Mouse (Mus musculus) urinary bladder, postnatal 10 days (tissue): ENCODE measurements around the gene St6galnac5.

ENCODE experiments used
- DNase-seq: peaks from one replicate; pipeline ENCODE4 v3.0.0; 2022; ENCODE audit warnings: low spot score

St6galnac5 gene

DNA sequence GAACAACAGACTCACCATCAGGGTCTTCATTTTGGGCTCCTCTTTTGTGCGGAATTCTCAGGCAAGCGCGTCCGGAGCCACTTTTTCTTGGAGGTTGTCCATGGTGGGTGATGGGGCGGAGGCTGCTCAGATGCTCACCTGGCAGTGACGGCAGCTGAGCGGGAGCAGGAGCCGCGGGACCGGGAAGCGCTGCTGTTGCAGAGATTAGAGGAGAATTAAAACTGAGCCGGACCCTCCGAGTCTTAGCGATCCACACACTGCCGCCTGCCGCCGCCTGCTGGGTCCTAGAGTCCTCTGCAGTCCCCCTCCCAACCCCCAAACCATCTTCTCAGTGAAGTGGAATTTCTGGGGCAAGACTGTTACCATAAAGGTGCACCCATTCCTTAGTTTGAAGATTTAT, at the start of gene St6galnac5:
Gene St6galnac5 (minus strand): TSS at position 259 of the 400 bp plus-strand sequence.
- DNase-seq: no peak

DNA sequence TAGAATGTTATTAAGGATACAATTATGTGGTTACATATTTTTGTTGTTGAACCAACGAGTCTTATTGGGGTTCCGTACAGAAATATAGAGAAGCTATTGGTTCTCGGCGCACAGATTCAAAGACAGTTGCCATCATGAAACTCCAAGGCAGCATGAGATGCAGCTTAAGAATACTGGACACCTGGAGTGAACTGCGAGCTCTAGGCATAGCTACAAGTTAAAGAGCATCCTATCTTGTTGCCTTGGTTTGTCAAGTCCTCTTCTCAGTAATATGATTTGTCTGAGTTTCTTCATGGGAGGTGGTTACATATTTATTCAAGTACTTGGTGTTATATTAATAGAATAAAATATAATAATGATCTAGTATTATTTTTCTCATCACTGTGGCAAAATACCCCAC, 48.7 kb upstream of the St6galnac5 start:
- DNase-seq: no peak

DNA sequence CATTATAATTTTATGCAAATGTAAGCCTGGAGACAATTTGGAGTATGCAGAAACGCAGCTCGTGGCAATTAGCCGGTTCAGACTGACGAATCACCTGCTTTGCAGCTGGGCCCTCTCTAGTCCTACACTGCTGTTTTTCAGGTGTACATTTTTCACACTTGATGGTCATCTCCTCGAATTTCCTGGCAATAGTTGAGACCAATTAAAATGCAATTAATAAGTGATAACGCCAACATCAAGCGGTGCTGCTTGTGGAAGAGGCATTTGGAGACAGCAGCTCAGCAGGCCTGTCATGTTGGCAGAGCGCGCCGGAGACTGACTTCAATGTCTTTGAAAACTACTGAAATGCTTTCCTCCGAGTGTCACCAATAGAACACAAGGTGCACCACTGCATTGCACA, 42.0 kb upstream of the St6galnac5 start:
- no peak for DNase-seq

DNA sequence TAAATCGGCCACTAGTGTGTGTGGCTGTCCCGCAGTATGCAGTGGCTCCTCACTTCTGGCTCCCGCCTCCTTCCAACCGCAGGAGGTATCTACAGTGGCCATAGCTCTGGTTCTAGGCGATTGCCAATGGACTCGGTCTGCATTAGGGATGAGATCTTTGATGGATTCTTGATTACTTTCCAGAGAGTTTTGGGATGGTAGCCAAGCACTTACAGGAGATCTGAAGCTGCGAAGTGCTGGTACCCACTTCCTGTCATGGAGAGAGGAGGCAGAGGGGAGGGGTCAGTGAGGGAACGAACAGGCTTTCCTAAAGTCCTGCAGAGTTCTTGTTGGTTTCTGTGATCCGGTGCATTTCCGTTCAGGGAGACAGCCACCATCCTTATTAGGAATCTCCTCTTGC, 36.0 kb upstream of the St6galnac5 start:
- DNase-seq: no peak

DNA sequence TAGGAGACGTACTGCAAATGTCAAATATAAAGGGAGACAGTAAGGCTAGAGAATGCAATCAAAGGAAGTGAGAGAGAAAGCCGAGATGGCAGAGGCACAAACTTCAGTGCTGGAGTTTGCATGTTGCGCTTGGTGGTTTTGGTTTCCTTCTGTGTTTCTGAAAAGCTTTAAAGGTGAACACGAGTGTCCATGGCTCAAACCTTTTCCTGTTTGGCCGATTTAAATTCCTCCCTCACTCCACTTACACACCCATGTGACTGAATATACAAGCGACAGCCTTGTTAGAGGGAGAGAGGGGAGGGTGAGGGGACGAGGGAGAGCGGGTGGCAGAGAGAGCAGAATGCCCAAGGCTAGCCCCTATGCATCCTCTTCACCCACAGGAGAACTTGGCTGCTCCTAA, 34.3 kb upstream of the St6galnac5 start:
- DNase-seq: no peak

DNA sequence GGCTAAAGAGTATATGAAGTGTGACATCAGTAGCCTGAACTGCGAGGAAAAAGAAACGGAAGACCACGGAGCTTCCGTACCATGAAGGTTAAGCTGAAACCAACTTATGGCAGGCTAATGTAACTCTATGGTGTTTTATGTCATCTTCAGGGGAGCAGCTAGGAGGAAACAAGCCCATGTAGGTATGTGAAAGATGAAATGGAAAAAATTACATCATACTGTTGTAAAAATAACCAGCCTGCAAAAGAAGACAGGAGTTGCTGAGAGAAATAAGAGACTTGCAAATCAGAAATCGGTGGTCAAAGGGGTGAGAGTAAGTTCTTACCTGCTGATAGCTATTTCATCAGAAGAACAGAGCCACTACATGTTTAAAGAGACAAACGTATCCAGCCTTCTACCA, 24.8 kb upstream of the St6galnac5 start:
- DNase-seq: no peak

DNA sequence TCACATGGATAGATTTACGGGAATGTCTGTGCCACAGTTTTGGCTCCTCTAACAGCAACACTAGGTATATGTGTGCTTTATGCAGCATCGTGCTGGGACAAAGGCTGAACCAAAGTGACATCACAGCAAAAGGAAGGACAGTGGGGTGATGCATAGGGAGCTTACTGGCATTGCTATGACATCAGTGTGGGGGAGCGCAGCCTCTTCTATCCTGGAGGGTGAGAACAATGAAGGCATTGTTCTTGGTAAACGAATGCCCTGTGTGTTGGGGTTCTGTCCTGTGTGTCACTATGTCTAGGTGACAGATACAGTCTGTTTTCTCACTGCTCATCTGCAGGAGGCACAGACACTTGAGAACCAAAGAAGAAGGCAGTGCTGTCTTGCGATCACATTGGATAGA, 16.9 kb upstream of the St6galnac5 start:
- no peak for DNase-seq

DNA sequence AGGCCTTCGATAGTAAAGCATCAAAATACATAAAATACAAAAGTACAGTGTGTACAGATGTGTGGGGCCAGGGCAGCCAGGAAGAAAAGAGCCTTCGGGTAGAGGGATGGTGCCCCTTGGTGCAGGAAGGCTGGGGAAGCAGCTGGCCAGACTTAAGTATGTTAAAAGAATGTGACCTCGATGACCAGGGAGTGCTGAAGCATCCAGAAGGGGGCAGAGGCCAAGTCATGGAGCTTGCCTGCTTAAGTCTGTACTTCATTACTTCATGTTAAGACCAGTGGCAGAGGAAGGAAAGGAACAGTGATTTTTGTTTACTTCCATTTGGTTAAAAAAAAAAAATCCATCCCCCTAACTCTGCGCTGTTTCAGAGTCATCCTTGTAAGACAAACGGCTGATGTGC, 16.1 kb upstream of the St6galnac5 start:
- no peak for DNase-seq

DNA sequence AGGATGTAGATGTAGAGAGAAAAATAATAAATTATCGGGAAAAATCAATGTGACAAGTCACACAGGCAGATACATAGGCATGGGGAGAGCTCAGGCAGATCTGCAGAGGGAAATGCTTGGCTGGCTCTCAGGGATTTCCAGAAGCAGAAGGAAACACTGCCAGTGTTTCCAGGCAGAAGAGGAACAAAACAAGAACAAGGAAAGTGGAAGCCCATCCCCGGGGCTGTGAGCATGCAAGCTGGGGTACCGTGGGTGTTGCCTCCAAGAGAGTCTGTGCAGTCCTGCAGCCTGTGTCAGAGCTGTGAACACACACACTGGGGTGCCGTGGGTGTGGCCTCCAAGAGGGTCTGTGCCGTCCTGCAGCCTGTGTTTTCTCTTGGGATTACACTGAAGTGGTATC, 11.6 kb upstream of the St6galnac5 start:
- DNase-seq: no peak

DNA sequence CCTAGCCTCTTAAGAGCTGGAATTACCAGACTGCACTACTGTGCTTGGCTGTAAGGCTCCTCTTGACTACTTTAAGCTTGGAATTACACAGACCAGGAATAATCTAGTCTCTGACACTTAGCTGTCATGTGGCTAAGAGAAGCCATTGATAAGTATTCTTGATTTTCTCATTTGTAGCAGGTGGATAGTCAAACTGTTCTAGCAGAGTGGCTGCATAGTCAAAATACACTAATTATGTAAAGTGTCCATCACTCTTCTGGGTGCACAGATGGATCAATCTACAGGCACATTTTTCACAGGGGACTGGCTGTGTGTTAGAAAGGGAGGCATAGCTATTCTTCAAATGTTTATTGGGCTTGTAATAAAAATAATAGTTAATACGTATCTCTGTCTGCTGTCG, 8.7 kb upstream of the St6galnac5 start:
- no peak for DNase-seq

DNA sequence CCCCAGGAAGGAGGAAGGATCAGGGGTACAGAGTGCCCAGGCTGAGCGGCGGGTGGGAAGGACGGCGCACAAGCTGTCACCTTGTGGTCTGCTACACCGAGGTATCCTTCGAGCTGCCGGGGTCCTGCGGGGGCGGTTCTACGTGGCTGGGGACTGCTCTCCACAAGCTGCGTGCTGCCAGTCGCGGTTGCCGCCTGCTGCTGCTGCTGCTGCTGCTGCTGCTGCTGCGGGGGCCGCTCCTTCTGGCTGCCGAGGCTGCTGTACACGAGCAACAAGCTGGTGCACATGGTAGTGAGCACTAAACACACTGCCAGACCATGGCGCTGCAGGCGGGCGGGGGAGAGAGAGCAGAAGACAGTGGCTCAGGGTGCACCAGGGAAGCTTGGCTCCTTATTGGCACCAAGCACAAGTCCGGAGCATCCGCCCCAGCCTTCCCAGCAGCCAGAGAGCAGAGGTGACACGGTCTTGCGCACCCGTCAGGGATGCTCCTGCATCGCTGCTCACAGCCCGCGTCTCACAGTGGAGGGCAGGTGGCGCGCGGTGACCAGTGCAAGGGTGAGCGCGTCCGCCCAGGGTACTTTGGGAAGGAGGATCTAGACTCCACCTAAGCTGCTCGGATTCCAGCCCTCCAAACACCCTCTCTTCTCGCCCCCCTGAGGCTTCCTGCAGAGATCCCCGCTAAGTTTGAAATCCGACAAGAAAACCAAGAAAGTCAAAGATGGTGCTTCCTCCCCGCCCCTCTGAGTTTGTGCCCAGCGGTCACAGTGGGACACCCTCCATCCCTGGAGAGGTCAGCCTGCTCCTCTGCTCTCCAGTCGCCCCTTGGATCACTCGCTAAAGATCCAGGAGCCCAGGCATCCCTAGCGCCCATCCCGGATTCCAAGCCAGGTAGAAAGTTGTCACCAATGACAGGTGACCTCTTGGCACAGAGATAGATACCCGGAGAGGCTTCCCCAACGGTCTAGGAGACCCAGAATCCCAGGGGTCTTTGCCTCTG, 770 bp downstream of the St6galnac5 start:
- no peak for DNase-seq

DNA sequence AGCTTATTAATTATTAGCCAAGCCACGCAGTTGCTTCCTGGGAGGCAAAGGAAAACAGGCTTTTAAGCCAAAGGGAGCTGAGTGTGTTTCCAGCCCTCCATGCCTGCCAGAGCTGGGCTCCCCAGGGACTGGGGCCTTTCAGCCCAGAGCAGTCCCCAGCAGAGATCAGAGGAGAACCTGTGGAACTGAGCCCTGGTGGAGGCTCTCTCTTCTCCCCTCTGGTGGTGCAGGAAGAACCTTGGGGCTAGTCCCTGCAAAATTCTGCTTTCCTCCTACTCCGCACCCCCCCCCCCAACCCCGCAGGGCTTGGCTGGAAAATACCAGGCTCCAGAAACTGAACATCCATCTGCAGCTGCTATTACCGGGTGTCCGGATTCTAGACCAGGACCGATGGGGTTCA, 1.6 kb downstream of the St6galnac5 start:
- no peak for DNase-seq

DNA sequence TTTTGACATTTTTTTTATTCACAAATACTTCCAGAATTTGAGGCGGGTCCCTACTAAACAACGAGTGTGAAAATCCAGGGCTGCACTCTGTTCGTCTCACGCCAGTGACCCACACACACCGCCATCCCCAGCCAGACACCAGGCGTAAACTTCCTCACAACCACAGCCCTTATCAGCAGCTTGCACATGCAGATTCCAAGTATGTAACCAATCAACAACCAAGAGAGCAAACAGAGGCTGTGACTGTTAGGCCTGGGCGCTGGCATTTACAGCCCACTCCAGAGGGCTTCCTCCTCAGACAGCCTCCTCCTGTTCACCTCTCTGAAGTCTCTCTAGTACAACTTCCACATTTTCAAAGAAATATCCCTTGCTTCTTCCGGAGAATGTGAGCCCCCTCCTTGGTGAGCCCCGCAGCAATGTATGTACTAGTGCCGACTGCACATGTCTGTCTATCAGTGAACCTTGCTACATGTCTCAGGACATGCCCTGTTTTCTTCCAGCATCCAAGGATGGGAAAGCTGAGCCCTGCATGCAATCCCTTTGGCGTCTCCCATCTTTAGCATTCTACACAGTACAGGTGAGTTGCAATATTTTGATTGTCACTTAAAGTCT, 2.5 kb downstream of the St6galnac5 start:
- DNase-seq: no peak

DNA sequence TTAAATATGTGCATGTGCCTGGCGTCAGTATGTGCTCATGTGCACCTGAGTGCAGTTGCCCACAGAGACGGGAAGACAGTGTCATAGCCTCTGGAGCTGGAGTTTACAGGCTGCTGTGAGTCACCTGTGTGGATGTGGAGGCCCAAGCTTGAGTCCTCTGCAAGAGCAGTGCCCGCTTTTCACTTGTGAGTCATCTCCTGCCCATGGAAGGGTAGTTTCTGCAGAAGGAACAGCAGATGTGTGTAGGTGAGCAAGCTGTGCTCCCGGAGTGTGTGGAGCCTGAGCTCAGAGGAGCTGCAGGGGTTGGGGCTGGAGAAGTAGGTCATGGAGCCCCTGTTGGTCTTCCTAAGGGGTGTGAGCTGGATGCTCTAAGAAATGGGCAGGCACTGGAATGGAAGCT, 10.7 kb downstream of the St6galnac5 start:
- no peak for DNase-seq

DNA sequence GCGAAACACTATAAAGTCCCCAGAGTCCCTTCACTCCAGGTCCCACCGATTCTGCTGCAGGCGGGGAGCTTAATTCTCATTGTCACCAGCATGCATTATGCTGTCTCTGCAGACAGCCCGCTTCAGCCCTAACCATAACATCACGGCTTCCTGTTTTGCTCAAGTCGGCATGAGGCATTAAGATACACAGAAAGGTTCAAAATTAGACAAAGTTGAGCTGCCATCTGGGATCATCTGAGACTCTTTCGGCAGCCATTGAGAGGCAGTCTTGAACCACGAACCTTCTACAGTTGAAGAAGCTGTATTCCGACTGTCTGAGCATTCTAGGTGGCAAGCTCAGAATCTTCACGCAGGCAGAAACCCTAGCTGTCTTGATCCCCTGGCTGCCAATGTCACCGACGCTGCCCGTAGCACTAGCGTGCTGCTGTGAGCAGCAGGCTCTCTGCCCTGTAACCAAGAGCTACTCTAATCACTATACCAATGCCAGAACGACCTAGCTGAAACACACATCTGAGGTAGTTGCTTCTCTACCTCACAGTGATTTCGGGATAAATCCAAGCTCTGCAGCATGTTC, 12.2 kb downstream of the St6galnac5 start:
- DNase-seq: no peak

DNA sequence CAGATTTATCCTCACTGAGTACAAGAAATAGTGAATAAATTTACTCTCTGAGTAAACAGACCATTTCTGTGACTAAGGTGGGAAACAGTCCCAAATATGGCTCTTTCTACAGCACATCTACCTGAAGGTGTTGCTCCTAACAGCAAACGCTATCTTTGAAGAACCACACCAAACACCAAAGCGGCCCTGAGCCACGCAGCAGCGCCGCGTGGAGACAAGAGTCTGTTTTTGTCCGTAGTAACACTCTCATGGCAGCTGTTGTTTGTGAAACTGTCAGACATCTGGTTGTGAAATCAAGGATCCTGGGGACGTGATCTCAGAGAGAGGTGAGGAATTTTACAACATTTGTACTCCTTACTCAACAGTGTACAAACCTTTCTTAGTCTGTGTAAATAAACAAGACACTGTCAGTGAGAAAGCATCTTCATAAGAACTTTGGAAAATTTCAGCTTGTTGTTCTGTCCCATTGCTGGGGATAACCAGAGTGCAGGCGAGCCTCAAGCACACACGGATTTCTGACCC, 20.1 kb downstream of the St6galnac5 start:
- DNase-seq: no peak

DNA sequence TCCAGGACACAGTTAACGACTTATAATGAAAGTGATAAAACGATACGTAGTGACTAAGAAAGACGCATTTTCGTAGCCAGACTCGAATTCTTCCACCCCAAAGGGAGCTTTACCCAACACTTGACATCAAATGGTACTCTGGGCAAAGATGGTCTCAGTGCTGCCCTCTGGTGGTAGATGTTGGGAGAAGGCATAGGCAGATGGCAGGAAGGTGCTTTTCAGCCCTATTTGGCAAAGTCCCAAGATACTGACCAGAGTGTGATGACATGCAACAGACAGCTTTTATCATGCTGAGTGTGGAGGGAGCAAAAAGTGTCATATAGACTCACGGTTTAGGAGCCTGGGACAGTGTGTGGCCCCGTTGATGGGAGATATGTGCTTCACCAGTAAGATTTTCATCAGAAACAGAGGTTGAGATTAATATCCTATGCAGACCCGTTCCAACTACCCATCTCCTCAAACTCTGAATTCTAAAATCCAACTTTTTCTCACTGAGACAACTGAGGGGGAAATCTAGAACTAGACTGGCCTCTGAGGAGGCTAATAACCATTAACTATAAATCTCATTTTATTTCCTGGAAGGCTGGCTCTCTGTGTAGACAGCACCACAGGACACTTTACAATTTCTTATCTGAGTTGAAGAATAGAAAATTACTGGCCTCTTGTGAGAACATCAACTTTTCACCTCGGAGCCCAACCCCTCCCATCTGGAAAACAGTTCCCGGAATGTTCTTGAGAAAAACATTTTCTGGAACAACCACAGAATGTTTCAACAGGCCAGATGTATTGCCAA, 23.5 kb downstream of the St6galnac5 start:
- no peak for DNase-seq

DNA sequence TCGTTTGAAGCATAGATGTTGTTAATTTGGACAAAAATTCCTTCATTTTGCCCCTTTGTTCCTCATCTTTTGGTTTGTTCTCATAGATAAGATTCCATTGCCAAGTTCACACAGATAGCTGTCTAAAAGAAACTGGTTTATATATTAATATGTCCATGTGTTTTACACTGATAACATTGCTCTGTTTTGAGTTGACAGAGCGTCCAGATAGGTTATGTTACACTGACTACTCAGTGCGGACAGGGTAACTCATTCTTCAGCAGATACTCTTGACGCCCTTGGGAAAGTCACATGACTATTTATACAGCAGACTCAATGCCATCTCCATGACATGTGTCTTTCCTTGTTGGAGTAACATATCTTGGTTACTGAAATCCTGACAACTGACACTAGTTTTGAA, 25.3 kb downstream of the St6galnac5 start:
- DNase-seq: no peak

DNA sequence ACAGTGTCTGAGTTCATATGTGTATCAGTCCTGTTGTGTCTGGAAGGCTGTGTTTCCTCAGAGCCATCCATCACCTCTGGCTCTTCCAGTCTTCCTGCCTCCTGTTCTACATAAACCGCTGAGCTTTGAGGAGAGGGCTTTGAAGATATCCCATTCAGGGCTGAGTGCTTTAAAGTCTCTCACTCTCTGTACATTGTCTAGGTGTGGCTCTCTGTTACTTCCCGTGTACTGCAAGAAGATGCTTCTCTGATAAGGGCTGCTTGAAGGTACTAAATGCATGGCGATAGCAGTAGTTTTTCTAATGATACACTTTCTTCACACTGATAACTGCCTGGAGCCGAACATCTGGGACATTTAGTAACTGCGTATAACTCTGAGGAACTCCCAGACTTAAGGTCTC, 26.0 kb downstream of the St6galnac5 start:
- no peak for DNase-seq

DNA sequence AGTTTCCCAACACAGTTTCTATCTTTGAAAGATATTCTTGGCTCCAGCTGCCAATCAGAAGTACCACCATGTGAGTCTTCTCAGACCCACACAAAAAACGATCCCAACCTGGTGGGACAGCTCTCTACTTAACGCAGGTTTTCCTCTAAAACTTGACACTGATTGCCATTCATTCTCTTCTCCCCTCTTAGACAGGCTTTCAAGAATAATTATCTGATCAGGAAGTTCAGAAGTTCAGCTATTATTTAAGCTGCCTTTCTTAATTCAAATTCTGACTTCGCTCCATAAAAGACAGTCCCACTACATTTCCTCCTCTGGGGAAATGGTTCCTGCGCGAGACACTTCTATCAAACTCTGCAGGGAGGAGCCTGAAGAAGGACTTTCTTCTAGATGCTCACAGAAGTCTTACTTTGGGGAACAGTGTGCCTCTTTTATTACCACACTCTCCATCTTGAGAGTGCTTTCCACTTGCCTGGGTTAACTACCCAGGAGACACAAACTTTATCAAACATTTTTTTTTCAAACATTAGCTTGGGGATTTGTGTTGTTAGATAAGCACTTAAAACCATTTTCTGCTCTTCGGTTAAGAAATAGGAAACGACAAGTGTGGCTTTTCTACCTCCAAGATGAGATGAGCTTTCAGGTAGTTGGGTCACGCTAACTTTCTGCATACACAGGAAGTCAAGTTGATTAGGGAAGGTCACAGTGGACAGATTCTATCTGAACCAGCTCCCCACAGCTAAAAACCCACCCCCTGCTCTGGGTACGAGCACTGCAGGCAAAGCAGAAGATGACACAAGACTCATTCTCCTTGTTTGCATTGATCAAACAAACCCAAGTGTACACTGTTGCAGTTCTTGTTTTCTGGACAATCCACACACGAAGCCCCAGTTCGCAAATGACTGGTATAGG, 30.2 kb downstream of the St6galnac5 start:
- DNase-seq: no peak

DNA sequence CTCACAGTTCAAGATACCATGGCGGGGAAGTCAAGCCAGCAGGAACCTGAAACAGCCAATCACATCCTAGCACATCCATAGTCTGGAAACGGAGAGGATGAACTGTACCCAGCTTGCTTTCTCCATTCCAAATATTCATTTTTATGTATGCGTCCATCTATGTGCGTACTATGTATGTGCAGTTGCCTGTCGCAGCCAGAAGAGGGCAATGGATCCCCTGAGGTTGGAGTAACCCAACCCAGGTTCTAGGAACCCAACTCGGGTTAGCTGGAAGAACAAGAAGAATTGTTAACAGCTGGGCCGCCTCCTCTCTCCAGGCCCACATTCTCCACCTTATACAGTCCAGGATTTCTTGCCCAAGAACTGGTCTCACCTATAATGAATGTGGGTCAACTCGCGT, 31.1 kb downstream of the St6galnac5 start:
- DNase-seq: no peak
